Mouse (Mus musculus): ENCODE data around the gene Ddx5. TPM values are rescaled to one million over a fixed set of nuclear protein-coding genes. Genes with fewer than 3 reads are reported as not detected.

The Ddx5 gene
- polyA plus RNA-seq (2012; rRNA removed), result 642 and 659 TPM in 2 replicates

DNA sequence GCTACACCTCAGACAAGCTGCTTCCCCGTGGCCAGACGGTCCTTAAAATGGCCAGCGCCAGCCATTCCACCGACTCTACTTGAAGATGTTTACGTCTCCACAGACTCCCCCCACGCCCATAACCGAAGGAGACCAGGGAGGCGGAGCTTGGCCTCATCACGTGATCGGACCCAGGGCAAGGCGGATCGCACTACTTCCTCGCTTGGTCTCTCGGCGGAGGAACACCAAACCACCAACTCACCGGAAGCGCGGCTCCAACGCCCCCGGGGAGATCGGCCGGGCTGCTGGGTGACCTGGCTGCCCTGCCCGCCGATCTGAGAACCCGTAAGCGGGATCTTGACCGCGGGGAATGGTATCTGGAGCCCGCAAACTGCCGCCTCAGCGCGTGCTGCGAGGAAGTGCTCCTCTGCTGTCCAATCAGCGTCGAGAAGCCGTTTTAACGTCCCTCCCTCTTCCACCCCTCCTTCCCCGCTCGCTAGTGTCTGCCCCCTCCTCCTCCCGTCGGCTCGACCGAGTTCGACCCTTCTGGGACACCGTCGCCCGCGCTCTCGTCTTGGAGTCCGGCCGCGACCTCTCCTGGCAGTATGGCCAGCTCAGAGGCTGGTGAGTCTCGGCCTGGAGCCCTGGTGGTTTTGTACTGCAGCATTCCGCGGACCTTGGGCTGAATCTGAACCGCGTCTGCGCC, at the start of gene Ddx5, which contains the start of gene Cep95:
TSS of gene Ddx5 (minus strand) at position 411 of the 685 bp plus-strand sequence.
TSS of gene Cep95 (plus strand) at position 478 of the 685 bp plus-strand sequence.
- Histone ChIP-seq H3K4me1 (ENCODE audit: control insufficient read depth, insufficient read depth, low read length) (no peaks in the 10 kb centered on the region), H3K4me3 (ENCODE audit: control insufficient read depth, low read depth, low read length) (peak within 1 kb of the TSS; percentile 98), H3K27me3 (ENCODE audit: control insufficient read depth, insufficient read depth, low read length) (no peaks in the 10 kb centered on the region), H3K36me3 (ENCODE audit: control insufficient read depth, insufficient read depth, low read length) (peaks cover 20% of the 10 kb centered on the region), H3K27ac (ENCODE audit: control insufficient read depth, insufficient read depth, low read depth, low read length) (peak within 1 kb of the TSS; percentile 100)
- TF ChIP-seq POLR2A (IDR thresholded peaks at IDR 0.05; ENCODE audit: control insufficient read depth, low read depth, low read length) (peak; percentile 92), CTCF (IDR thresholded peaks at IDR 0.05; ENCODE audit: control insufficient read depth, insufficient read depth, insufficient replicate concordance, low read depth, low read length) (no peak; the same call in 1 of the 2 replicates)

DNA sequence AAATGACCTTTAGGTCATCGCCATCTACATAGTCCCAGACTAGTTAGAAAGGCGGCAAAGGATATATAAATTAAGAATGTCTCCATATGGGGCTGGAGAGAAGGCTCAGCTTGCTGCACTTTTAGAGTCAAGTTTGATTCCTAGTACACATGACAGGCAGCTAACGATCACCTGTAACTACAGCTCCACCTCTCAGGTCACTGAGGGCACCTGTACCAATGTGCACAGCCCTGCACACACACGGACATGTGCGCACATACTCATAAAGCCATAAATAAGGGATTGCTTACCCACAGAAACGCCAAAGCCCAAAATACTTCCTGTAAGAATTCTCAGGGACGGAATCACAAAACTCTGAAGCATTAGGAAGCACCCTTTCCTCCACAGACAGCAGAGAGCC, 39.1 kb upstream of the Ddx5 start:
- TF ChIP-seq POLR2A (IDR thresholded peaks at IDR 0.05; ENCODE audit: control insufficient read depth, low read depth, low read length), result no peak
- no peak for TF ChIP-seq CTCF (IDR thresholded peaks at IDR 0.05; ENCODE audit: control insufficient read depth, insufficient read depth, insufficient replicate concordance, low read depth, low read length)
- Histone ChIP-seq H3K4me1 (ENCODE audit: control insufficient read depth, insufficient read depth, low read length) (no peaks in the 10 kb centered on the region), H3K27ac (ENCODE audit: control insufficient read depth, insufficient read depth, low read depth, low read length) (no peak overlapping the region), H3K36me3 (ENCODE audit: control insufficient read depth, insufficient read depth, low read length) (peaks cover 3% of the 10 kb centered on the region; the same call in 1 of the 2 replicates), H3K4me3 (ENCODE audit: control insufficient read depth, low read depth, low read length) (no peak overlapping the region), H3K27me3 (ENCODE audit: control insufficient read depth, insufficient read depth, low read length) (no peaks in the 10 kb centered on the region)

DNA sequence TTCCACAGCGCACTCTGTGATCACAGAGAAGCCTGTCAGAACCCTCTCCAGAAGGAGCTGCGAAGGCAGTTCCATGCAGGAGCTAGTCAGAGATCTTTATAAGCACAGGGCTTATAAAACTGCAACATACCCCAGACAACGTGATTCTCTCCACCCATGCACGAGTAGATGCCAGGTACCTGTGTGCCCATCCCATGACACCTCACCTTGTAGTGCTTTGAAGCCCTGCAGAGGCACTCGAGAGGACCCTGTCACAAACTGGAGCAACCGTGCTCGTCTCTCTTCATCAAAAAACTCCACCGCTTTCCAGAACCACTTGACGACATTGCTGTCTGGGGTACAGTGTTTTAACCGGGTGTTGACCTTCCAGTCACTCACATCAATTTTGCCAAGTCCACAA, 35.4 kb upstream of the Ddx5 start:
- no peaks in the 10 kb centered on the region for H3K4me1 ChIP-seq (ENCODE audit: control insufficient read depth, insufficient read depth, low read length)
- no peak for TF ChIP-seq POLR2A (IDR thresholded peaks at IDR 0.05; ENCODE audit: control insufficient read depth, low read depth, low read length)
- TF ChIP-seq CTCF (IDR thresholded peaks at IDR 0.05; ENCODE audit: control insufficient read depth, insufficient read depth, insufficient replicate concordance, low read depth, low read length), result no peak
- H3K27me3 ChIP-seq (ENCODE audit: control insufficient read depth, insufficient read depth, low read length), result no peaks in the 10 kb centered on the region
- no peak overlapping the region for H3K4me3 ChIP-seq (ENCODE audit: control insufficient read depth, low read depth, low read length)
- peaks cover 4% of the 10 kb centered on the region for H3K36me3 ChIP-seq (ENCODE audit: control insufficient read depth, insufficient read depth, low read length)
- no peak overlapping the region for H3K27ac ChIP-seq (ENCODE audit: control insufficient read depth, insufficient read depth, low read depth, low read length)

DNA sequence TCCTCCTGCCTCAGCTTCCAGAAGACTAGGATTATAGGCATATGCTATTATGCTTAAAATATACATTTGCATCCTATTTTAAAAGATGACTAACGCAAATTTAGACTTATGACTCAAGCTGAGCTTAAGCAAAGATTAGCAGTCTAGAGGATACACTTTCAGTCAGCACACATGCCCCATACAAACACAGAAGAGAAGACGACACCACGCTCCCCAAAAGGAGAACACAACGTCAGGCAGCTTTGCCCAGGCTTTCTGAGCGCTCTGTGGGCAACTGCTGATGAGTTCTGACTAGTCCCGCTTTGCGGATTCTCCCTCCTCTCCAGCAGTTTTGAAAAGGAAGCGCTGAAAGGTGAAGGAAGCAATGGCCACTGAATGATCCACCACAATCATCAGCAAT, 34.8 kb upstream of the Ddx5 start:
- H3K36me3 ChIP-seq (ENCODE audit: control insufficient read depth, insufficient read depth, low read length), result peaks cover 5% of the 10 kb centered on the region
- H3K27ac ChIP-seq (ENCODE audit: control insufficient read depth, insufficient read depth, low read depth, low read length), result no peak overlapping the region
- TF ChIP-seq POLR2A (IDR thresholded peaks at IDR 0.05; ENCODE audit: control insufficient read depth, low read depth, low read length), result no peak
- TF ChIP-seq CTCF (IDR thresholded peaks at IDR 0.05; ENCODE audit: control insufficient read depth, insufficient read depth, insufficient replicate concordance, low read depth, low read length), result no peak
- H3K27me3 ChIP-seq (ENCODE audit: control insufficient read depth, insufficient read depth, low read length), result no peaks in the 10 kb centered on the region
- H3K4me1 ChIP-seq (ENCODE audit: control insufficient read depth, insufficient read depth, low read length), result no peaks in the 10 kb centered on the region
- H3K4me3 ChIP-seq (ENCODE audit: control insufficient read depth, low read depth, low read length), result no peak overlapping the region

DNA sequence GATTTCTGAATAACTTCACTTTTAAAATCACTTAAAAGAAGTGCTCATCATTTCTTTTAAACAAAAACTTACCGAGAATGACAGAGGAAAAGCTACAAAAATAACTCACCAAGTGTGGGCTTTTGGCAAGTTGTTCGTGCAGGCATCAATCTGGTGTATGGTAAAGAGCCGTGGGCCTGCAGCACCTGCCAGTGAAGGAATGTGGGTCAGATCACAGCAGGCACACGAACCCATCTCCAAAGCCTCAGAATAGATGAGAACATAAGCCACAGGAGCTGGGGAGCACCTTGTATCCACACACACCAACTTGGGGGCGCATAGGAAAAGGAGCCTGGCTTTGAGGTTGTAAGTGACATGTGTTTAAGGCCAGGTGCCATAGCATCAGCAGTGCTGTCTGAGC, 33.9 kb upstream of the Ddx5 start:
- H3K27me3 ChIP-seq (ENCODE audit: control insufficient read depth, insufficient read depth, low read length), result no peaks in the 10 kb centered on the region
- H3K4me3 ChIP-seq (ENCODE audit: control insufficient read depth, low read depth, low read length), result no peak overlapping the region
- H3K27ac ChIP-seq (ENCODE audit: control insufficient read depth, insufficient read depth, low read depth, low read length), result no peak overlapping the region
- H3K36me3 ChIP-seq (ENCODE audit: control insufficient read depth, insufficient read depth, low read length), result peaks cover 8% of the 10 kb centered on the region
- TF ChIP-seq POLR2A (IDR thresholded peaks at IDR 0.05; ENCODE audit: control insufficient read depth, low read depth, low read length) (no peak), CTCF (IDR thresholded peaks at IDR 0.05; ENCODE audit: control insufficient read depth, insufficient read depth, insufficient replicate concordance, low read depth, low read length) (no peak)
- H3K4me1 ChIP-seq (ENCODE audit: control insufficient read depth, insufficient read depth, low read length), result no peaks in the 10 kb centered on the region

DNA sequence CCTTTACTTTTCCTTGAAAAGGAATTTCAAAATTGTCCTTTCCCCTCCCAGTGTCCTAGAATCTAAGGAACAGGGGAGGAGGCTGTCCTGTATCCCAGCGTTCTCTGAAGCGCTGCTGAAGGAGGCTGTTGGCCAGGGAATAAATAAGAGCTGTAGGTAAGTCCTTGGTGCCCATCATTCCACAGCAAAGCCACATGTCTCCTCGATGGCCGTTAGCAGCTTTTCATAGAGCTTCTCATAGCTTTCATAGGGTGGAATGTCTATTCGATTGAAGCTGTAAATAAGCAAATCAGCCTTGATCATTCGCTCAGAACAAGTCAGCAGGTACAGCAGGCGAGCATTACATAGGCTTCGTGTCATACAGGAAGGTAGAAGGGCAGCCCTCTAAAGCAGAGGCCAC, 33.5 kb upstream of the Ddx5 start:
- peaks cover 6% of the 10 kb centered on the region for H3K36me3 ChIP-seq (ENCODE audit: control insufficient read depth, insufficient read depth, low read length)
- H3K27me3 ChIP-seq (ENCODE audit: control insufficient read depth, insufficient read depth, low read length), result no peaks in the 10 kb centered on the region
- TF ChIP-seq CTCF (IDR thresholded peaks at IDR 0.05; ENCODE audit: control insufficient read depth, insufficient read depth, insufficient replicate concordance, low read depth, low read length) (no peak), POLR2A (IDR thresholded peaks at IDR 0.05; ENCODE audit: control insufficient read depth, low read depth, low read length) (no peak)
- H3K4me3 ChIP-seq (ENCODE audit: control insufficient read depth, low read depth, low read length), result no peak overlapping the region
- no peaks in the 10 kb centered on the region for H3K4me1 ChIP-seq (ENCODE audit: control insufficient read depth, insufficient read depth, low read length)
- no peak overlapping the region for H3K27ac ChIP-seq (ENCODE audit: control insufficient read depth, insufficient read depth, low read depth, low read length)

DNA sequence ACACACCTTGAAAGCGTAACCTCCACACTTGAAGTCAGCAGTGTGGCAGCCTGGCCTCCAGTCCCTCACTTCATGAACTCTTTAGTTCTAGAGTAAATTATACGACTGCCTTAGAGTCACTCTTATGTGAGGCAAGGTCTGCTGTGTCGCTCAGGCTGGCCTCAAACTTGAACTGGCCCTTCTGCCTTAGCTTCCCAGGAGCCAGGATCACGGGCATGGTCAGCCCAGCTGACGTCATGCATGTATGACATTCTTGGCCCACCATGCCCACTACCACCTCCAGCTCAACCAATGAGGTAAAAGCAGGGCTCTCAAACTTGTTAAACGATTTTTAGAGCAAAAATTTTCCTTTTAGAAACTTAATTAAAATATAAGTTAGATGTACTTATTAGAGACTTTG, 32.4 kb upstream of the Ddx5 start:
- Histone ChIP-seq H3K4me3 (ENCODE audit: control insufficient read depth, low read depth, low read length) (no peak overlapping the region), H3K36me3 (ENCODE audit: control insufficient read depth, insufficient read depth, low read length) (peaks cover 6% of the 10 kb centered on the region), H3K27ac (ENCODE audit: control insufficient read depth, insufficient read depth, low read depth, low read length) (no peak overlapping the region), H3K27me3 (ENCODE audit: control insufficient read depth, insufficient read depth, low read length) (no peaks in the 10 kb centered on the region), H3K4me1 (ENCODE audit: control insufficient read depth, insufficient read depth, low read length) (no peaks in the 10 kb centered on the region)
- TF ChIP-seq POLR2A (IDR thresholded peaks at IDR 0.05; ENCODE audit: control insufficient read depth, low read depth, low read length) (no peak), CTCF (IDR thresholded peaks at IDR 0.05; ENCODE audit: control insufficient read depth, insufficient read depth, insufficient replicate concordance, low read depth, low read length) (no peak)

Measured in testis, adult 2 months (tissue).